Mouse (Mus musculus) erythroblast, embryonic 14.5 days (primary cell): ENCODE measurements around the gene Anks1b.

Source experiments
- GATA1 ChIP-seq: IDR thresholded peaks from 2 replicates; pipeline ENCODE4 v1.6.1; 2012; ENCODE audit warnings: low read length, inconsistent platforms, mixed read lengths
- TAL1 ChIP-seq: IDR thresholded peaks from 3 replicates; pipeline ENCODE4 v1.6.1; 2012; ENCODE audit warnings: low read length, inconsistent platforms, mixed read lengths

- no peak for TF ChIP-seq TAL1
- TF ChIP-seq GATA1, result no peak
Observed at GRCm38 (mm10) chr10:90674362-90674761, 801.1 kb downstream of the Anks1b start.
